Mouse (Mus musculus): ENCODE data around the gene Mfsd12.

Gene Mfsd12

DNA sequence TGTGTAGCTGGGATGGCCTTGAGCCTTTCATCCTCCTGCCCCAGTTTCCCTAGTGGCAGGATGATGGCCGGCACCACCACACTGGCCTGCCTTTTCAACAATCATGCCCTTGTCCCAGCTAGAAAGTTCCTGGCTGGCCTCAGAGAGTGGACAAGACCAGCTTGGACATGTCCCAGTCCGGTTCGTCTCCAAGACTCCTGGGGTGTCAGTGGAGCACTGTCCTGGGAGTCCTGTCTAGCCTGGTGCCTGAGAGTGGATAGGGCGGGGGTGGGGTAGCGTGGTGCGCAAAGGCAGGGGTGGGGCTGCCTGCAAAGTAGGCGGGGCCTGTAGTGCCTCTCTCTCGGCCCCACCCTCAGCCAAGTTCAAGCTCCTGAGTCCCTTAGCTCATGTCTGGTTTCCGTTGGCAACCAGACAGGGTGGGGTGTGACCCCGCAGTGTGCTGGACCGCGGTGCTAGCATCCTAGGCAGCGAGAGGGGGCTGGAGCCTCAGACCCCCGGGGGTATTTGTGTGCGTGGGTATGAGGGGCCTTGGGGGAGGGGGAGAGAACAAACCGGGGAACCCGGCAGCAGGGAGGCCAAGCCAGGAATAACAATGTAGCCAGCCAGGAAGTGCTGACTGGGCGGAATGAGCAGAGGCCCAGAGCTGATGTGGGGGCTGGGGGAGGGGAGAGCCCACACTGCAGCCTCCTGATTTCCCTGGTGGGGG, 44.4 kb downstream of the Mfsd12 start:
- in situ Hi-C loops (cut with MseI, MboI): no loop called here

DNA sequence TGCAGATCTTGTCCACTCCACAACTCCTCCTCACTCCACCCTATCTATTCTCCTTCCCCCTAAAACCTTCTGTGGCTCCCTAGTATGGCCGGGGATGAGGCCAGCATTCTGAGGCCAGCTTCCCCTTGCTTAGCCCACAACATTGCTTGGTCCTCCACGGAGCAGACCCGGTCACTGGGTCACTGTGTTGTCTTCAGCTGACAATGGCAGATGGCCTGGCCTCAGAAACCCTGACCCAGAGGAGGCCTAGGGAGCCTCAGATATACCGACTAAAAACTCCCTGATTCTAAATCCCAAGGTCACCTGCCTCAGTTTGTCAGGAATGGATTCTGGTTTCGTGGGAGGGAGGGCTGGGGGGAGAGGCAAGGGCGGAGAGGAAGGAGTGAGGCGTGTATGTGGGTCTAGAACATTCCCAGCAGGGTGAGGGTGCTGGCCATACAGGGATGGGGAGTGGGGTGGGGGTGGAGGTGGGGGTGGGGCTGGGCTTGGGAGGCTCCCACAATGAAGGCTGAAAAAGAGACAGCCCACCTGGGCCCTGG, 45.0 kb downstream of the Mfsd12 start:
- in situ Hi-C loops (cut with MseI, MboI): no loop called here

DNA sequence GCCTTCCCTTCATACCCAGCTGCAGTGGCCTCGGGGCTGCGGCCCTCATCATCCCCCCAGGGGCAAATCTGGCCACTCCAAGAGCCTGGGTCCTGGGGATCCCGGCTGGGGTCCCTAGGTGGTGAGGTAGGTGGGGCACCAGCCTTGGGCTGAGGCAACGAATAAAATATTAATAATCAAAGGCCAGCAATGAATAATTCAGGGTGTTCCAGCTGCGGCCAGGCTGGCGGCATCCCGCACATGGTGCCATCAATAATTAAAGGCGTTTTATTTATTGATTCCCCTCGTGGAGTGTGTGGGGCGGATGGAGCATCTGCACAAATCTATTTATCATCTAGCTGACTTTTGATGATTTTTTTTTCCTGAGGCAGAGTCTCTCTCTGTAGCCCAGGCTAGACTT, 46.2 kb downstream of the Mfsd12 start:
- in situ Hi-C loops (cut with MseI, MboI): no loop called here

DNA sequence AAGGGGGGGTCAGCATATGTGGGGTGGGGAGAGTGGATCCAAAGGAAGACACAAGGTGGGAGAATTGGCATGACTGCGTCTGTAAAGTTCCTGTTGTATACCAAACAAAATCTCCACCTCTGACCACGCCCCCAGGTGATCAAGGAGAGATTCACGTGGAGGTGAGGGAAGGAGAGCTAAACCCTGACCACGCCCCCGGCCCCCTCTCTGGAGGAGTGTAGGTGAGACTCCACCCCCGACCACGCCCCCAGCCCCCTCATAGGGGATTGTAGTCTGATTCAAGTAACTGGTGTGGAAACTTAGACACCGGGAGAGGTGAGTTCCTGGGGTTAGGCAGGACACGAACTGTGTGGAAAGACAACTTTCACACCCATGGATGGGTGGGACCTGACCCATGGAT, 46.8 kb downstream of the Mfsd12 start:
- in situ Hi-C loops (cut with MseI, MboI): no loop called here

DNA sequence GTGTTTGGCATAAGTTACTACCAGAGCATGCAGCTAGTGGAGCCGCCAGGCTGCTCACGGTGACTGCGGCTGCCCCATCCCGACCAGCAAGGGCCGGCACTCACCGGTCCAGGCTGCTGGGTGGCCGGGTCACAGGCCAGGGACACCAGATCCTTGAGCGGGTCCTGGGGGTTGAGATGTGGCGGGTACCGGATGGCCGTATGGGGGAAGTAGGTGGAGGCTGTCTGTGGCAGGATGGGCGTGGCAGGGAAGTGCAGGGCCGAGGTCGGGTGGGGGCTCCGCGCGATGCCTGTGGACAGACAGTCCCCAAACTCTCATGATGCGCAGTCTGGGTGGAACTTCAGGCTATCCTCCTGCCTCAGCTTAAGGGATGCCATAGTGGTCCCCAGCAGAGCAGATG, 47.4 kb downstream of the Mfsd12 start:
- in situ Hi-C loops (cut with MseI, MboI): no loop called here

DNA sequence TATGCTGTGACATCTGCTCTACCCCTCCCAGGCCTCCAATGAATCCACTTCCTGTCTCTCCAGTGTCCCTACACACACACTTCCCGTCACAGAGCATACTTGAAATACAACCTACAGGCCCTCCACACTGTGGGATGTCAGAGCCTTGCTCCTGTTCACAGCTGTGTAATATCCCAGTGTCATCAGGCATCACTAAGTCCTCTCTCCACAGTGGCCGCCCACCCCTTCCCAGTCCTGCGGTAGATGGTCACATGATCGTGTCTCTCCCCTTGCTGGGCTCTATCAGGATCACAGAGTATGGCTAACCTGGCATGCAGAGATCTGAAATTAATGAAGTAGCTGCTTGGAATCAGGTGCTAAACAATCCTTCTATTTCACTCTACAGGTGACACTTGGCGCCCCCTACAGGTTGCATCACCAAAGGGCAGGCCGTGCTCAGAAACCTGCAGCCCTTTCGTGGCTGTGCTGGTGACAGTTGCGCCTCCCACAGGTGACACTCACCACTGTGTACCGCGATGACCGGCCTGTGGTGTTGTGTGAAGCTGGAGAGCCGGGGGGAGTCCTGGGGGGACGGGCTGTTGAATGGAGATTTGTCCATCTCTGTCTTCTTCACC, 48.4 kb downstream of the Mfsd12 start:
- in situ Hi-C loops (cut with MseI, MboI): no loop called here

DNA sequence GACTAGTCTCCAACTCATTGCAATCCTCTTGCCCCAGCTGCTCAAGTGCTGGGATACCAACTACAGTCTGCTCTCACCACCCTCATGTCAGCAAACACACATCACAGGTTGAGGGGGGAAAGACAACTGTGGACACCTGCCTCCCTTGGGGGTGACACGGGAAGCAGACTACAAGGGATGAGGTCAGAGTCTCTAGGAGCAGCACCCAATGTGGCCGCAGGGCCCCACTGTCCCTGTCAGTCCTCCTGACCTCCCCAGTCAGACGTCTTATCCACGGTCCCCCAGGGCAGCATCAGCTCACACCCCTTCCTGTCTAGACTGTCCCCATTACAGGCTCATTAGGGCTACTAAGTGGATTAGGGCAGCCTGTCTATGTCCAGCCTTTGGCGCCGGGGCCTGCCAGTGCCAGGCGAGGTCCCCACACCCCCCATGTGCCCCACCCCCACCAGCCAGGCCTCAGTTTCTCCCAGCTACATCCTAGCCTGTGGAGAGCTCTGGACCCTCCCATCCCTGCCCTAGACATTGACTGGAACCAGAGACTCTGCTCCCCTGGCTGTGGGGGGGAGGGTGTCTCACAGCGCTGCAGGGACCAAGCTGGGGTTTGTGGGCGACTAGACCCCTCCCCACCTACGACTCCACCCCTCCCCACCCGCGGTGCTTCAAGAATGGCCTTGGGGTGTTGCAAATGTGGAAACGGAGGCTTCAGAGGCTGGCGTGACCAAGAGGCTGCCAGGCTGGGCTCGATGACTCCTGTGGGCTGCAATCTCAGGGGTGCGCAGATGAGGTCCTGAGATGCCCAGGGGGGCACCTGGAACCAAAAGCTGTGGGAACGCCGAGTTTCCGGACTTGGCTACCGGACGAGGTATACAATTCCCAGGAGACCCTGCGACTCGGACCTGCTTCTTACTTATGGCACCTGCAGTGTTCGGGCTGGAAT, 49.5 kb downstream of the Mfsd12 start:
- in situ Hi-C loops (cut with MseI, MboI): no loop called here

DNA sequence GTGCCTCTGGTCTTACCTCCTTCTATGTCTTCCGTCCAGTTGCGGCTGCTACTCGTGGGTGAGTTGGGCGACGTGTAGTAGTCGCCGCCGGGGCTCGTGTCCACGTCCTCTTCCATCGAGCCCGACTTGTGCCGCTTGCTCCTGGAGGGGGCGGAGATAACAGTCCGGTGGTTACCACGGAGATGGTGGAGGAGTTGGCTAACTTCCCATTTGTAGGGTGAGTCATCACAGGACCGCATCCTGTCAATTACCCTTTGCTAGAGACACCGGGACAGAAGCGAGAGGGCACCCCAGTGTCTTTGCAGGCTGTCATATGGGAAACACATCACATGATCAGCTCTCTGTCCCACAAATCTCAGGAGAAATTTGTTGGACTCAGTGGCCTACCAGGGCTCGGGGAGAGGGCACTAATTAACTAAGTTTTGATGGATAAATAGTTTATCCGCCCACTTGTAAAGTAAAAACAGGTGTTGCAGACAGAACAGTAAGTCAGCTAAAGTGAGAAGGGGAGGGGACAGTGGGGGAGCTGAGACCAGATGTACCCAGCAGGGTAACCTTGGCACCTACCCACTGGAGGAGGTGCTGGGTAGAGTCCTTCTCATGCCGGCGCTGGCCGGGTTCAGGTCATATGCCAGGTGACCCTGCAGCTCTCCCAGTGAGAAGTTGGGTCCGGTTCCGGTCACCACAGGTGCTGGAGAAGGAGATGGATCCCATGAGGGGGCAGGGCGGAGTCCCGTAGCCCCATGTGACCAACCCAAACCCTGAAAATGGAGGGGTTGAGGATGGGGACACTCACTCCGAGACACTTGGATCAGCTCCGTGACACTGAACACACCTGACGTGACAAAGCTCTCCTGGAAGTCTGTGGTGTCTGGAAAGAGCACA, 50.5 kb downstream of the Mfsd12 start:
- in situ Hi-C loops (cut with MseI, MboI): no loop called here

DNA sequence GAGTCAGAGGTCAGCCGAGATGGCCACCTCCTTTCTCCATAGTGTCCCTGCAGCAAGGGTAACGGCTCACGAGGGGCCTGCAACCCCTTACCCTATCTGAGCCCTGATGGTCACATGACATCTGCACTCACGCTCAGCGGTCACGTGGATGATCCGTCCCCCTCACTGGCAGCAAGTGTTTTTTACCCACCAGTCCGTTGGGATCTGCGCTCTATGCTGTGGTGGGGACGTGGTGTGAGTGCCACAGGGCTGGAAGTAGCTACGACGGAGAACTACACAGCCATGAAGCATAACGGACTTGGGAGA, 51.1 kb downstream of the Mfsd12 start:
- in situ Hi-C loops (cut with MseI, MboI): no loop called here

DNA sequence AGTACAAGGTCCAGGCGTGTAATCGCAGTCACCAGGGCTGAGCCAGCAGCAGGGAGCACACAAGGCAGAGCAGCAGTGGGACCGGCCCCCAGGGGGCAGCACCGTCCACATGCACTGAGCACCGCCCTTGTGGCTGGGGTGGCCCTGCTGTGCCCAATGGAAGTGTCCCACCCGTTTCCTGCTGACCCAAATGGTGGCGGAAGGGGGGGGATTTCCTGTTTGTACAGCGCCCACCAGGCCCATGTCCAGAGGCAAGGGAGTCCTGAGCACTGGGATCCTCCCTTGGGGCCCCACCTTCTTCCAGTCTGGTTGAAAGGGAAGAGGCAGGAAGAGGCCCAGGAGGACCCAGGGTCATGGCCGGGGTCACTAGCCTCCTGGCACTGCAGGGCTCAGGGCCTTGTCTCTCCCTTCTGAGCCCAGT, 51.6 kb downstream of the Mfsd12 start:
- in situ Hi-C loops (cut with MseI, MboI): no loop called here

DNA sequence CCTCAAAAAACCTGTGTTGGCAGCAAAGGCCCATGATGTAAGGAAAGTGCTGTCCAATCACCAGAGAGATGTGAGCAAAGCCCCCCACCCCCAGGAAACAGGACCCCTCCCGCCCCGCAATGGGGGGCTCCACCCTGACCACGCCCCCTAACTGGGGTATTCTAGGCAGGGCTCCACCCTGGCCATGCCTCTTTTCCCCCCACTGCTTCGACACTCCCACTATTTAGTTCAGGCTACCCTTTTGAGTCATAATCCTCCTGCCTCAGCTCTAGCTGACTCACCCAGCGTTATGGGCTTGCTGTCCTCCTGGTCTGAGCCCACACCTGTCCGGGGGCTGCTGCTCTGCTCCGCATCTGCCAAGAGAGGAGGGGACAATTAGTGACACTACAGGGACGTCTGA, 52.0 kb downstream of the Mfsd12 start:
- in situ Hi-C loops (cut with MseI, MboI): no loop called here

DNA sequence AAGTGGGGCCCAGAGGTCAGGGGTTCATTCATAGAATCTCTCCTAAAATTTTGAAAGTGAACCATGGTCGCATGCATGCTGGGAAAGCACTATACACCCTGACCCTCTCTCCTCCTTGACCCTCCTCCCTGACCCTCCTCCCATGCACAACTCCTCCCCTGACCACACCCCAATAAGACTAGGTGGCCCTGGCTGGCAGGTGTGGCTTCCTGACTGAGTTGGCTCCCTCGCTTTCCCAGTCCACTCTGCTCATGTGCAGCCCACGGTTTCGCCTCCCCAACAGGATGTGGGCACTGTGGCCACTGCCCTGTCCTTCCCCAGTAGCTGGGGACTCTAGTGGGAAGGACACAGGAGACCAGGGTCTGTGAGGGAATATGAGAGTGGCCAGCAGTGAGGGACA, 53.1 kb downstream of the Mfsd12 start:
- in situ Hi-C loops (cut with MseI, MboI): no loop called here

DNA sequence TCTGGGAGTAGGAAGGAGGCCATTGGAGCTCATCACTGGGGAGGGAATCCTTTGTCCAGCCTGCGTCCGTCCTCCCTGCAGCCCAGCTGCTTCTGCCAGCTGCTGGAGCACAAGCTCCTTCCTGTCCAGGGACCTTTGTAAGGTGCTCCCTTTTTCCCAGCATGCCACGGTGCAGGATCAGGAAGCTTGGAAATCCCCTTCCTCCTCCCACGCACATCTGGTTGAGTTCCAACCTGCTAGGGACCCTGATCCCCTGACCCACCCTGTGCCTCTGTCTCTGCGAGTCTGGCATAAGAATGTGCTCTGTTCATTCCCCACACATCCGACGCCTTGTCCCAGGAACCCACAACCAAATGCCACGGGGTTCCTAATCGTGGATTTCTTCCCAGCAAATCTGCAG, 53.7 kb downstream of the Mfsd12 start:
- in situ Hi-C loops (cut with MseI, MboI): no loop called here

DNA sequence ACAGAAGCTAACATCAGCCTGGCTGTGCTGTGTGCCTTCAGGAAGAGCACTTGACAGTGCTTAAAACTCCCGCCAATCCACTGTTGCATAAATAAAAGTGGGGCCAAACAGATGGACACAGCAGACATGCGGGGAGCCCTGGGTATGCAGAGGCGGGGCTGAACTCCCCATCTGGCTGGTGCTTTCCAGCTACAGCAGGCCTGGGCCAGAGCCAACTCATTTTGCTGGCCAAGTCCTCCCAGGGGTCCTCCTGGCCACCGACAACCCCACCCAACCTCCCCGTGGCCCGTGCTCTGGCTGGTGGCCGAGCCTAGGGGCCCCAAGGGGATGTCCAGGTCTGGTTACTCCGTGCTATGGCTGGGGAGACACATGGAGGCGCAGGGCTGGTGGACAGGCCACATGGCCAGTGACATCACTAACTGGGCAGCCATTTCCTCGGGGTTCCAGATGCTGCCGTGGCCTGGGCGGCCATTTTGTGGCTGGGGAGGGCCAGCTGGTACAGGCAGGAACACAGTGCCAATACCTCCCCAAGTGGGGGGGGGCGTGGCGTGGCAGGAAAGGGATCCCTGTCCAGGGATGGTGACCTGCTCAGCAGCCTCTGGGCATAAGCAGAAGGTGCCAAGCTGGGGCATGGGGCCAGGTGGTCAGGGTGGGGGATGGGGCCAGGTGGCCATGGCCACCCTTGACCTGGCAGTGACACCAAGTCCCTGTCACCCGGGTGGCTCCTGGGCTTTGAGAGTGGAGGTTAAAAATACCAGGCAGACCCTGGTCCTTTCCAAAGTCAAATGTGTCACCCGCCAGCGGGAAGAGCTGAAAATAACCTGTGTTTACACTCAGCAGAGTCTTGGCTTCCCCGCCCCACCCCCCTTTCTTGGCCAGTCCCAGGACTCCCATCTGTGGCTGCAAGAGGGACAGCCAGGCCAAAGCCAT, 54.4 kb downstream of the Mfsd12 start:
- in situ Hi-C loops (cut with MseI, MboI): no loop called here

DNA sequence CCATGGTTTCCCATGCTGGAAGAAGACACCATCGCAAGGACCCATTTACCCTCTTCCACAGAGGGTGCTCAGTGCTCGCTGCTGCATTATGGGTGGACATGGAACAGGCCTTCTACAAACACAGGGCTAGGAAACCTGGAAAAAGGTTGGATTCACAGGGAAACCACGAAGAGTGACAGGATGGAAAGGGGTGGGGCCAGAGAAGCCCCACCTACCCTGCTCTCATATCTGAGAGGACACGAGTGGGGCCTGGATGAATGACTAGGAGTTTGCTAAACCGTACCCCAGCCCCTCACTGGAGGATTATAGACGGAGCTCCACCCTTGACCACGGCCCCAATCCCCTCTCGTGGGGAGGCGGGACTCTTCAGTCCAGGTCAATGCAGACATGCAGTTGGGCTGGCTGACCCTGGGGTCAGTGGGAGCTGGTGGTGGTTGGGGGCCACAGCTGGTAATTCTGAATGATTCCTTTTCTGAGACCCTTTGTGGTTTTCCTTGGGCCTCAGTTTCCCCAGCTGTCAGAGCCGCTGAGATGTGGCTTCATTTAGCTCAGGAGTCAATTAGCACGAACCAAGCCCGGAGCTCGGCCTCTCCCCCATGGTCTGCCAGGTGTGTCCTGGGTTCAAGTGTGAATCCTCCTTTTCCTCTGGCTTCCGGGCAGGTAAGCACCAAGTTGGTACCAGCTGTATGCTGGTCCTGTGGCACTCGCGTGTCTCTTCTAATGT, 55.5 kb downstream of the Mfsd12 start:
- in situ Hi-C loops (cut with MseI, MboI): no loop called here

DNA sequence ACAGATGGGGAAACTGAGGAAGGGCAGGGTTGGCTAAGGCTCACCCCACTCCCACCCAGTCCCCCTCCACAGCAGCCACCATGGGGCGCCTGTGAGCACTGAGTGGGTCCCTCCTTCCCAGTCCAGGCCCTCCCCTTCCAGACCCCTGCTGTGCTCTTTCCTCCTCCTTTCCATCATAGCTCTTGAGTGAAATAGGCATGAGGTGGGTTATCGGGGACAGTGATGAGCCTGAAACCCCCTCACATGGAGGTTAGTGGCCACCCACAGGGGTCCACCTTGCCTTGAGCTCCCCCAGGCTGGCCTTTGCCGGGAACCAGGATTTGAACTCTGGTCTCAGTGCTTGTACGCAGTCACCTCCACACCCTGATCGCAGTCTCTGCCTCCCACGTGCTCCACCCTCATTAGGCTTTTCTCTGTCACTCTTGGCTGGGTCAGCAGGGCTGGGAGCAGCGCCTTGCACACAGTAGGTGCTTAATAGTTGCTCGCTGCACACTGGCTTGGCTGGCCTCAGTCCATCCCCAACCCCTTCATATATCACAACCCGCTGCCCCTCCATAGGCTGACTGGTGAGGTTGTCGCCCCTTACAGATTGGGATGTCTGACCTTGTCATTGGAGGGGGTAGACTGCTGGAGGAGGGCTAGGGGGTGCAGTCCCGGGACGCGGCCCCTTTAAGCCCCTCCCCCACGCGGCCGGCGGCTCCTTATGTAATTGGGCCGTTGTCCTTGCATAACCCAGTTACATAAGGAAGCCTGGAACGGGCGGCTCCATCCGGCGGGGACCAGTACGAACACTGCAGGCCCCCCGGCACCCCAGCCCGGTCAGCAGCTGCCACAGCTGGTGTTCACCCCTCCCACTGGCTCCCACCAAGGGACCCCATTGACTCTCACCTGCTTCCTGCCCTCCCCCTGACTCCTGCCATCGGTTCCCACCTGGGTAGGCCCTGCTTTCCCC, 56.3 kb downstream of the Mfsd12 start:
- in situ Hi-C loops (cut with MseI, MboI): no loop called here

DNA sequence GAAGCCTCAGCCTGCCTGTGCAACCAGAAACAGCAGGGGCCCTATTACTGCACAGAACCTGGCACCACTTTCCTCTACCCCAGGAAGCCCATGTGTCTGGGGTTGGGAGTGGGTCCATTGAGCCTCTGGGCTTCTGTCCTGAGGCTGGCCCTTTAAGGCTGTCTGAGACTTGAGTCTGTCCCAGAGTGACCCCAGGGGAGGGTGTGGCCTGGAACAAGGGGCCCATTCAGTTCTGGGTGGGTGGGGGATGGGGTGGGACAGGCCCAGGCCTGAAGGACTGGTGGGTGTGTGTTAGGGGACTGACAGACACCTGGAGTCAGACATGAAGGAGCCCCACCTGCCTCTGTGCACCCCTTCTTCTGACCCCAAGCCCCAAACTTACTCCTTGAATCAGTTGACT, 57.4 kb downstream of the Mfsd12 start:
- in situ Hi-C loops (cut with MseI, MboI): no loop called here

DNA sequence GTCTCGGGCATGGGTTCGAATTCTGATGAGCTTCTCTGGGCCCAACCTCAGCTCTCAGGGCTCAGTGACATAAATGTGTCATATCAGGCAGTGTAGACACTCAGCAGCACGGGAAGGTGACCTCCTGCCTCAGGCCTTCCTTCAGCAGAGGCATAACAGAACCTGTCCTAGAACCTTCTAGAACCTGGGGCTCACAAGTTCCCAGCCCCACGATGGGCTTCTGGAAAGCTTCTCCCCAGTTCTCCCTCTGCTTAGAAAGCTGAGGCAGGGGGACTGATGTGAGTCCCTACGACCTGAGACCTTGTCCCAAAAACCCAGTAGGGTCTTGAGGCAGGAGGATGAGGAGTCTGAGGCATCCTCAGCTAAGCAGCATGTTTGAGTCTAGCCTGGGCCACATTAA, 57.9 kb downstream of the Mfsd12 start:
- in situ Hi-C loops (cut with MseI, MboI): no loop called here

Measured in mouse trophoblast stem cell (cell line).